Mouse (Mus musculus) cortical plate, adult 2 months (tissue): ENCODE data around the gene Zfp609.

Experiments used
- CTCF ChIP-seq: fragments of 200-500 bp; IDR thresholded peaks from 2 replicates; pipeline ENCODE4 v1.5.1; 2011; ENCODE audit warnings: mild to moderate bottlenecking, control low read depth, low read length; ENCODE audit not compliant: insufficient read depth; ENCODE audit errors: extremely low read depth
- POLR2A ChIP-seq: fragments of 200-500 bp; IDR thresholded peaks from 2 replicates; pipeline ENCODE4 v1.6.1; 2011; ENCODE audit warnings: mild to moderate bottlenecking, low read length, control low read depth; ENCODE audit not compliant: insufficient read depth; ENCODE audit errors: extremely low read depth

DNA sequence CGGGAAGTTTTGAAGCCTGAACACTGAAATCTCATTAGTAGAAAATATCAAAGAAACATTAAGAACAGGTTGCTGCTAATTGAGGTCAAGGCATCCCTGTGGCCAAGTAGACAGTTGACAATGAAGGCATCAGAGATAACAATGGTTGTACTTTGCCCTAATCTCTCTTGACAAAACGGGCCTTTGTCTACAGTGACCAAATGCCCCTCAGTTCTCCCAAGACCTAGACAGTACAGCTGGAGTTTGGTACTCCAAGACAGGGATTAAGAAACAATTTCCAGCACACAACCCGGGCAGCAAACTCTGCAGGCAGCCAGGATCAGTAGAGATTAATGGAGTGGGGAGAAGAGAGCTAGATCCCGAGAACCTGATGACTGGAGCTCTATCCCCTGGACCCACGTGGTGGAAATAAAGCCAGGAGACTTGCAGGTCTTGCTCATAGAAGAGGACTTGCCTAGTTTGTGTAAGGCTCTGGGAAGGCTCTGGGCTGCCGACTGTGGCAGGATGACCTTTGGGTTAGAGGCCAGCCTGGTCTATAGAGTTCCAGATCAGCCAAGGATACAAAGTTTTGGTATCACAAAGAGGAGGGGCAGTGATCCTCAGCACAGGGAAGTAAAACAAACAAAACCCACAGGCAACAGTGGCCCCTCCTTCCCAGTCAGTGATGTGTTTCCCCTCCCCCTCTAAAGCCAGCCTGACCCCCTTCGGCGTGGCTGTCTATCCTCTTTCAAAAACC, 51.1 kb downstream of the Zfp609 start:
- no peak for TF ChIP-seq POLR2A
- TF ChIP-seq CTCF: no peak
